Mouse (Mus musculus) MEL (cell line): ENCODE results near the gene Itgb3. TPM values are rescaled to one million over a fixed set of nuclear protein-coding genes. Genes with fewer than 3 reads are reported as not detected.

ENCODE experiments used
- DNase-seq: peaks from one replicate; pipeline ENCODE4 v3.0.0; 2011; ENCODE audit warnings: low read depth, low spot score
- H3K27ac ChIP-seq: 2 replicates; pipeline ENCODE4 v1.5.1; 2012; ENCODE audit warnings: low read depth, mild to moderate bottlenecking, control low read depth, low read length, moderate library complexity; ENCODE audit not compliant: control insufficient read depth
- H3K27me3 ChIP-seq, 2 experiments: fragments of 150-350 bp in 1 of 2; sonication (generic) in 1 of 2; 2 replicates each; pipeline ENCODE4 v1.6.1; 2012; ENCODE audit warnings: low read length in 2 of 2, mild to moderate bottlenecking in 2 of 2, improper control_type of control experiment in 1 of 2, moderate library complexity in 1 of 2; ENCODE audit not compliant: insufficient read depth in 2 of 2, control insufficient read depth in 1 of 2
- H3K36me3 ChIP-seq, 2 experiments: 2 replicates each; pipeline ENCODE4 v1.6.1; 2012 to 2014; ENCODE audit warnings: low read length in 2 of 2, improper control_type of control experiment in 1 of 2, inconsistent platforms in 1 of 2, mild to moderate bottlenecking in 1 of 2; ENCODE audit not compliant: insufficient read depth in 2 of 2, control insufficient read depth in 1 of 2
- H3K4me1 ChIP-seq, 2 experiments: fragments of 150-350 bp in 1 of 2; sonication (generic) in 1 of 2; 2 replicates each; pipeline ENCODE4 v1.6.1; 2012; ENCODE audit warnings: low read length in 2 of 2, improper control_type of control experiment in 1 of 2, mild to moderate bottlenecking in 1 of 2; ENCODE audit not compliant: insufficient read depth in 2 of 2, control insufficient read depth in 1 of 2
- H3K4me3 ChIP-seq, 2 experiments: fragments of 150-350 bp in 1 of 2; sonication (generic) in 1 of 2; 2 replicates each; pipeline ENCODE4 v1.5.1; 2012; ENCODE audit warnings: low read depth in 2 of 2, low read length in 2 of 2, mild to moderate bottlenecking in 2 of 2, moderate library complexity in 2 of 2, control low read depth in 1 of 2, improper control_type of control experiment in 1 of 2; ENCODE audit not compliant: control insufficient read depth in 1 of 2, insufficient read depth in 1 of 2
- H3K79me2 ChIP-seq: 2 replicates; pipeline ENCODE4 v1.6.1; 2012; ENCODE audit warnings: mild to moderate bottlenecking, low read length, moderate library complexity; ENCODE audit not compliant: control insufficient read depth, poor library complexity, insufficient read depth
- H3K9ac ChIP-seq: 2 replicates; pipeline ENCODE4 v1.6.1; 2012; ENCODE audit warnings: low read depth, mild to moderate bottlenecking, control low read depth, low read length, moderate library complexity; ENCODE audit not compliant: control insufficient read depth, poor library complexity, severe bottlenecking
- H3K9me3 ChIP-seq: fragments of 150-350 bp; sonication (generic); replicated peaks from 2 replicates; pipeline ENCODE4 v1.6.1; 2012; ENCODE audit warnings: mild to moderate bottlenecking, low read length, improper control_type of control experiment, moderate library complexity; ENCODE audit not compliant: insufficient read depth
- CHD2 ChIP-seq: IDR thresholded peaks from 2 replicates; pipeline ENCODE4 v1.6.1; 2011; ENCODE audit warnings: low read length, improper control_type of control experiment
- CTCF ChIP-seq, 3 experiments: IDR thresholded peaks in 2 of 3; conservative IDR thresholded peaks in 1 of 3; 2 replicates each; pipeline ENCODE4 v1.5.1; 2011 to 2012; ENCODE audit warnings: low read length in 3 of 3, low read depth in 2 of 3, mild to moderate bottlenecking in 2 of 3, improper control_type of control experiment in 1 of 3, inconsistent platforms in 1 of 3, mixed read lengths in 1 of 3, moderate library complexity in 1 of 3; ENCODE audit not compliant: control insufficient read depth in 1 of 3, insufficient read depth in 1 of 3, poor library complexity in 1 of 3, severe bottlenecking in 1 of 3
- ELF1 ChIP-seq: IDR thresholded peaks from 2 replicates; pipeline ENCODE4 v1.6.1; 2014; ENCODE audit warnings: low read depth, mild to moderate bottlenecking, inconsistent platforms, low read length, improper control_type of control experiment, moderate library complexity
- EP300 ChIP-seq, 2 experiments: IDR thresholded peaks; 2 replicates each; pipeline ENCODE4 v1.6.1; 2011; ENCODE audit warnings: improper control_type of control experiment in 2 of 2, low read length in 2 of 2, low read depth in 1 of 2, mild to moderate bottlenecking in 1 of 2
- JUND ChIP-seq: IDR thresholded peaks from 2 replicates; pipeline ENCODE4 v1.6.1; 2011; ENCODE audit warnings: low read depth, mild to moderate bottlenecking, improper control_type of control experiment, low read length
- KAT2A ChIP-seq: conservative IDR thresholded peaks from 2 replicates; pipeline ENCODE4 v1.6.1; 2012; ENCODE audit warnings: low read depth, low read length, improper control_type of control experiment, inconsistent platforms
- MAX ChIP-seq: IDR thresholded peaks from 2 replicates; pipeline ENCODE4 v1.6.1; 2011; ENCODE audit warnings: low read length, improper control_type of control experiment
- MXI1 ChIP-seq: IDR thresholded peaks from 2 replicates; pipeline ENCODE4 v1.6.1; 2011; ENCODE audit warnings: mild to moderate bottlenecking, low read depth, low read length, improper control_type of control experiment
- MYC ChIP-seq: IDR thresholded peaks from 2 replicates; pipeline ENCODE4 v1.6.1; 2011; ENCODE audit warnings: low read depth, mild to moderate bottlenecking, low read length, improper control_type of control experiment, moderate library complexity
- NELFE ChIP-seq: IDR thresholded peaks from 2 replicates; pipeline ENCODE4 v1.6.1; 2011; ENCODE audit warnings: low read depth, low read length, improper control_type of control experiment
- NRF1 ChIP-seq: IDR thresholded peaks from 2 replicates; pipeline ENCODE4 v1.6.1; 2014; ENCODE audit warnings: low read depth, mild to moderate bottlenecking, inconsistent platforms, low read length, improper control_type of control experiment, moderate library complexity; ENCODE audit not compliant: poor library complexity, insufficient read depth, severe bottlenecking
- POLR2AphosphoS2 ChIP-seq: IDR thresholded peaks from 2 replicates; pipeline ENCODE4 v1.6.1; 2011; ENCODE audit warnings: low read length, improper control_type of control experiment
- POLR2AphosphoS5 ChIP-seq: IDR thresholded peaks from 2 replicates; pipeline ENCODE4 v1.6.1; 2012; ENCODE audit warnings: low read depth, borderline replicate concordance, mild to moderate bottlenecking, inconsistent platforms, low read length, moderate library complexity, mixed read lengths
- RAD21 ChIP-seq: IDR thresholded peaks from 2 replicates; pipeline ENCODE4 v1.6.1; 2011; ENCODE audit warnings: mild to moderate bottlenecking, low read depth, low read length, improper control_type of control experiment
- RCOR1 ChIP-seq: IDR thresholded peaks from 2 replicates; pipeline ENCODE4 v1.6.1; 2012; ENCODE audit warnings: low read depth, mild to moderate bottlenecking, inconsistent platforms, low read length, improper control_type of control experiment
- TAL1 ChIP-seq: IDR thresholded peaks from 2 replicates; pipeline ENCODE4 v1.6.1; 2012; ENCODE audit warnings: mild to moderate bottlenecking, inconsistent platforms, low read length, moderate library complexity, mixed read lengths
- TBP ChIP-seq: IDR thresholded peaks from 2 replicates; pipeline ENCODE4 v1.8.0; 2011; ENCODE audit warnings: low read depth, low read length, improper control_type of control experiment
- TCF12 ChIP-seq: IDR thresholded peaks from 2 replicates; pipeline ENCODE4 v1.6.1; 2014; ENCODE audit warnings: low read depth, mild to moderate bottlenecking, inconsistent platforms, low read length, improper control_type of control experiment, moderate library complexity
- USF1 ChIP-seq: IDR thresholded peaks from 2 replicates; pipeline ENCODE4 v1.6.1; 2014; ENCODE audit warnings: low read depth, mild to moderate bottlenecking, inconsistent platforms, low read length, improper control_type of control experiment, moderate library complexity
- USF2 ChIP-seq, 2 experiments: IDR thresholded peaks; 2 replicates each; pipeline ENCODE4 v1.6.1; 2011 to 2012; ENCODE audit warnings: improper control_type of control experiment in 2 of 2, low read length in 2 of 2, borderline replicate concordance in 1 of 2, inconsistent platforms in 1 of 2, low read depth in 1 of 2, mild to moderate bottlenecking in 1 of 2; ENCODE audit not compliant: insufficient read depth in 1 of 2
- ZKSCAN1 ChIP-seq: IDR thresholded peaks from 2 replicates; pipeline ENCODE4 v1.6.1; 2012; ENCODE audit warnings: low read depth, mild to moderate bottlenecking, inconsistent platforms, low read length, improper control_type of control experiment, moderate library complexity
- ZMIZ1 ChIP-seq: IDR thresholded peaks from 2 replicates; pipeline ENCODE4 v1.6.1; 2012; ENCODE audit warnings: low read depth, mild to moderate bottlenecking, inconsistent platforms, low read length, improper control_type of control experiment, moderate library complexity
- ZNF384 ChIP-seq: IDR thresholded peaks from 2 replicates; pipeline ENCODE4 v1.6.1; 2012; ENCODE audit warnings: low read depth, mild to moderate bottlenecking, inconsistent platforms, low read length, improper control_type of control experiment
- polyA plus RNA-seq, 2 experiments: library from polyadenylated mRNA; stranded (reverse) in 1 of 2; unstranded in 1 of 2; fragments of >175 nt in 1 of 2; fragments of >200 nt in 1 of 2; gene quantifications; 2 replicates each; pipeline versions ENCODE4 v1.2.1 to v1.2.4; 2012; ENCODE audit warnings: low replicate concordance in 2 of 2, low read depth in 1 of 2; ENCODE audit not compliant: insufficient read length in 2 of 2, insufficient read depth in 1 of 2, missing spikeins in 1 of 2
- total RNA-seq: library from RNA; depleted of rRNA; stranded (reverse); fragments of 300-350 nt; gene quantifications from 2 replicates; pipeline ENCODE4 v1.2.3, GENCODE M21; 2012

Gene Itgb3
- total and polyA plus RNA-seq, 3 experiments: 0.08 to 0.32 TPM; not detected in 1

DNA sequence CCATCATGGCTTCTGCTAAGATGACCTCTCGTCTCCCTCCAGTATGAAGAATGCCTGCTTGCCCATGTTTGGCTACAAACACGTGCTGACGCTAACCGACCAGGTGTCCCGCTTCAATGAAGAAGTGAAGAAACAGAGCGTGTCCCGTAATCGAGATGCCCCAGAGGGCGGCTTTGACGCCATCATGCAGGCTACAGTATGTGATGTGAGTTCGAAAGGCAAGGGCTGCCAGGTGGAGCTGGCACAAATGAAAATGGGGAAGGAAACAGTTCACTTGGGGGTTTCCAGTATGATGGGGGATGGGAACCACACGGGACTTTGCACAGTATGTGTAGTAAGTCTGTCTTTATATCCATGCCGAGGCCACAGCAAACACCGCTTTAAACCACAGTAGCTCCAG lies 29.2 kb downstream of the Itgb3 start:
- no peaks in the 10 kb centered on the region; a peak in 1 of 4 replicates for H3K27me3 ChIP-seq

DNA sequence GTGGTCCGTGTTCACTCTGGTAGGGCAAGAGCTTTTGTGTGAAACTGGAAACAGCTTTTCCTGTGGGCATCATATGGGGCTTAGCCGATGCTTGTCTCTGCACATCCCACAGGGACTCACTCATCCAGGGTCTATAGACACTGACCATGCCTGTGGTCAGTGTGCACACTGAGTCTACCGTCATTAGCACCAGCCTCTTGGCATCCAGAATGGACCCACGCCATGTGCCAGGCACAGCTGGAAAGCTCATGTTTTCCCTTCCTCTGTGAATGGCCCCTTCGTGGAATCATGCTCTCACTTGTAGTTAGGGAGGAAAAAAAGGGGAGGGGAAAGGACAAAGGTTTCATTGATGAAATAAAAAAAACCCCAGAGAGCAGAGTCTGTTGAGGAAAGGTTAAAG lies 30.2 kb downstream of the Itgb3 start:
- no peak overlapping the region for H3K4me3 ChIP-seq
- H3K27me3 ChIP-seq: no peaks in the 10 kb centered on the region; a peak in 1 of 4 replicates

More for the DNA sequence above, 29.2 kb downstream of the Itgb3 start:
- Histone ChIP-seq H3K79me2 (no peaks in the 10 kb centered on the region), H3K4me1 (no peaks in the 10 kb centered on the region), H3K27ac (no peak overlapping the region), H3K9me3 (no peaks in the 10 kb centered on the region), H3K9ac (no peak overlapping the region), H3K4me3 (no peak overlapping the region), H3K36me3 (no peaks in the 10 kb centered on the region)
- TF ChIP-seq POLR2AphosphoS5 (no peak), RCOR1 (no peak), TCF12 (no peak), MXI1 (no peak), ZMIZ1 (no peak), NRF1 (no peak), CTCF (IDR thresholded peaks at IDR 0.05 in 2 of 3, conservative IDR thresholded peaks at IDR 0.05 in 1 of 3; ENCODE audit: control insufficient read depth in 1 of 3, insufficient read depth in 1 of 3, low read depth in 2 of 3, low read length in 3 of 3, poor library complexity in 1 of 3, severe bottlenecking in 1 of 3) (no peak), KAT2A (no peak), ZKSCAN1 (no peak), MYC (no peak), RAD21 (no peak)
- DNase-seq: no peak

DNA sequence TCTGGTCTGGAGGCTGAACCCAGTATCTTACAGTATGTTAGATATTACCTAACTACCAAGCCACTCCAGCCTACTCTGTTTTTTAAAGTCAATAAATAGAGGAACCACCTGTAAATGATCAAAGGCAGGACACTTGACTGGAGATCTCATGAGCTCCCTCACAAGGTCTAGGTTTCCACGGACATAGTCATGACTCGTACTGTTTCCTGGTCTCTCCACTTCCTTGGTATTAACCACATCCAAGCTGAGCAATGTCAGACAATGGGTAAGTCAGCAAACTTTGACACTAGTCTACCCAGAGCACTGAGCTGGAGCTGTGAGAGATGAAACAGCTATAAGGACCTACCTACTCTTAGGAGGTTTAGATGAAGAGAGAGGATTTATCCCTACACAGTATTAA lies 31.1 kb downstream of the Itgb3 start:
- H3K9me3 ChIP-seq: no peaks in the 10 kb centered on the region
- H3K27ac ChIP-seq: no peak overlapping the region
- H3K79me2 ChIP-seq: no peaks in the 10 kb centered on the region
- no peak for TF ChIP-seq CHD2
- no peak for TF ChIP-seq ZKSCAN1
- no peak for TF ChIP-seq TBP
- no peak for TF ChIP-seq USF2 (IDR thresholded peaks at IDR 0.05; ENCODE audit: borderline replicate concordance in 1 of 2, insufficient read depth in 1 of 2, low read depth in 1 of 2, low read length in 2 of 2)
- no peak for DNase-seq
- H3K9ac ChIP-seq: no peak overlapping the region
- no peak overlapping the region for H3K4me3 ChIP-seq
- H3K36me3 ChIP-seq: no peaks in the 10 kb centered on the region
- H3K4me1 ChIP-seq: no peaks in the 10 kb centered on the region
- no peaks in the 10 kb centered on the region; a peak in 1 of 4 replicates for H3K27me3 ChIP-seq

More for the DNA sequence above, 30.2 kb downstream of the Itgb3 start:
- no peaks in the 10 kb centered on the region for H3K4me1 ChIP-seq
- TF ChIP-seq ZNF384: no peak
- no peak for TF ChIP-seq RCOR1
- no peak for TF ChIP-seq JUND
- TF ChIP-seq POLR2AphosphoS2: no peak
- no peak for TF ChIP-seq NELFE
- no peak for TF ChIP-seq USF1
- no peak for TF ChIP-seq EP300 (IDR thresholded peaks at IDR 0.05; ENCODE audit: low read depth in 1 of 2, low read length in 2 of 2)
- TF ChIP-seq TAL1: no peak
- no peak for TF ChIP-seq ELF1
- TF ChIP-seq MAX: no peak
- DNase-seq: no peak
- H3K36me3 ChIP-seq: no peaks in the 10 kb centered on the region
- H3K79me2 ChIP-seq: no peaks in the 10 kb centered on the region
- no peak overlapping the region for H3K27ac ChIP-seq
- no peaks in the 10 kb centered on the region for H3K9me3 ChIP-seq
- no peak overlapping the region for H3K9ac ChIP-seq
